Mouse (Mus musculus): ENCODE data around the gene Gmeb2. TPM values are rescaled to one million over a fixed set of nuclear protein-coding genes. Genes with fewer than 3 reads are reported as not detected.

Gmeb2 gene
- total and polyA plus RNA-seq, 3 experiments, result 11.6 to 20.7 (median 17.3) TPM

DNA sequence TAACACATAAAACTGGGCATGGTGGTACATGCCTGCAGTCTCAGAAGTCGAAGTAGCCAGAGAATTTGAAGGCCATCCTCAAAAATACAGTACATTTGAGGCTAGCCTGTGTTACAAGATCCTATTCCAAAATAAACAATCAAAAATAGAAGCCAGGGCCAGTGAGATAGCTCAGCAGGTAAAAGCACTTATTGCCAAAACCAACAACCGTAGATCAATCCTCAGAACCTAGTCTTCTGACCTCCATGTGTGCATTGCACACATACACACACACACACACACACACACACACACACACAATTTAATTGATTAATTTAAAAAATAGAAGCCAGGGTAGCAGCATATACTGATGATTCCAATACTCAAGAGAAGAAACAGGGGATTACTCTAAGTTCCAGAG is 21.0 kb downstream of the Gmeb2 start:
- dilution Hi-C loops (cut with MboI; ENCODE audit: extremely low pct_ligation_motif_present, extremely low pct_unique_long_range_greater_than_20kb, low sequenced_read_pairs), result no loop called here
- Histone ChIP-seq H3K27ac (ENCODE audit: insufficient read depth, low read depth) (no peak overlapping the region), H3K4me2 (ENCODE audit: insufficient read depth, low read depth, poor library complexity, severe bottlenecking) (no peak overlapping the region), H3K9me3 (replicated peaks; ENCODE audit: low read length) (no peaks in the 10 kb centered on the region), H3K79me2 (replicated peaks; ENCODE audit: control insufficient read depth, extremely low read depth, insufficient read depth, poor library complexity, severe bottlenecking) (no peaks in the 10 kb centered on the region; the same call in none of the 2 replicates), H3K9ac (ENCODE audit: insufficient read depth, low read depth) (no peak overlapping the region), H3K36me3 (replicated peaks in 1 of 2; ENCODE audit: control insufficient read depth in 1 of 2, insufficient read depth in 1 of 2, low read length in 1 of 2) (peaks cover 31 to 89% of the 10 kb centered on the region in 2 experiments), H3K27me3 (replicated peaks) (no peaks in the 10 kb centered on the region), H3K4me3 (replicated peaks in 1 of 3; ENCODE audit: low read depth in 2 of 3, low read length in 2 of 3, poor library complexity in 1 of 3) (no peak overlapping the region), H3K4me1 (ENCODE audit: control insufficient read depth in 1 of 2, insufficient read depth in 2 of 2) (no peaks in the 10 kb centered on the region)
- TF ChIP-seq E2F4 (IDR thresholded peaks at IDR 0.05; ENCODE audit: insufficient replicate concordance, low read depth, low read length), result no peak
- no peak for TF ChIP-seq TBP (conservative IDR thresholded peaks at IDR 0.05; ENCODE audit: low read depth, low read length)
- no peak for TF ChIP-seq ZNF384 (IDR thresholded peaks at IDR 0.05; ENCODE audit: low read depth, low read length)
- TF ChIP-seq KAT2A (IDR thresholded peaks at IDR 0.05; ENCODE audit: insufficient replicate concordance, low read length), result no peak
- TF ChIP-seq NRF1 (IDR thresholded peaks at IDR 0.05; ENCODE audit: low read depth, low read length), result no peak
- TF ChIP-seq USF1 (IDR thresholded peaks at IDR 0.05; ENCODE audit: low read depth, low read length), result no peak
- TF ChIP-seq RAD21 (IDR thresholded peaks at IDR 0.05; ENCODE audit: low read depth, low read length), result no peak
- in situ Hi-C loops (cut with MboI; ENCODE audit: low pct_ligation_motif_present, low pct_unique_long_range_greater_than_20kb, low sequenced_read_pairs), result no loop called here
- DNase-seq (ENCODE audit: extremely low read depth), result no peak

DNA sequence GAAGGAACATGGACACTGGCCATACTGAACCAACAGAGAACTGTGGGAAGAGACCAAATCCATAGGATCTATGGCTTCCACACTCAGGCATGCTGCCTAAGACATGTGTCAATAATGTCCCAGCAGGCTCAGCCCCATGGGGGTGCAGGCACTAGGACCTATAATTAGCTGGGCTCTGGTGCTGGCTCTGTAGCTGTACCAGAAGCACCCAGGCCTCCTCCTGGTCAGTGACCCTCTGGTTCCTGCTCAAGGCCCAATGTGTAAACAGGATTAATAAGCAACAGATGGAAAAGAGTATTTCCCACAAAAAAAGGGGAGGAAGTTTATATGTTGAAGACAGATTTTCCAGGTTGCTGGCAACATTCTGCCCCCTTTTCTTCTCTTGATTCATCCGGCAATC is 34.6 kb downstream of the Gmeb2 start:
- DNase-seq (ENCODE audit: extremely low read depth), result no peak
- H3K4me3 ChIP-seq (replicated peaks in 1 of 3; ENCODE audit: low read depth in 2 of 3, low read length in 2 of 3, poor library complexity in 1 of 3), result no peak overlapping the region
- TF ChIP-seq NRF1 (IDR thresholded peaks at IDR 0.05; ENCODE audit: low read depth, low read length) (no peak), SMC3 (IDR thresholded peaks at IDR 0.05; ENCODE audit: low read depth, low read length) (no peak), BHLHE40 (IDR thresholded peaks at IDR 0.05; ENCODE audit: low read depth, low read length) (no peak), ZMIZ1 (IDR thresholded peaks at IDR 0.05; ENCODE audit: low read depth, low read length) (no peak), MAX (IDR thresholded peaks at IDR 0.05; ENCODE audit: low read length) (no peak), TCF12 (IDR thresholded peaks at IDR 0.05; ENCODE audit: low read depth, low read length) (no peak), USF1 (IDR thresholded peaks at IDR 0.05; ENCODE audit: low read depth, low read length) (no peak), CHD1 (IDR thresholded peaks at IDR 0.05; ENCODE audit: low read depth, low read length) (no peak), MYC (IDR thresholded peaks at IDR 0.05; ENCODE audit: low read depth, low read length) (no peak), TBP (conservative IDR thresholded peaks at IDR 0.05; ENCODE audit: low read depth, low read length) (no peak), MAZ (IDR thresholded peaks at IDR 0.05; ENCODE audit: low read depth, low read length) (no peak), EP300 (IDR thresholded peaks at IDR 0.05; ENCODE audit: low read length) (no peak), MXI1 (IDR thresholded peaks at IDR 0.05; ENCODE audit: low read depth, low read length) (no peak), KAT2A (IDR thresholded peaks at IDR 0.05; ENCODE audit: insufficient replicate concordance, low read length) (no peak), JUN (IDR thresholded peaks at IDR 0.05; ENCODE audit: insufficient read depth, low read depth, low read length) (no peak), CHD2 (IDR thresholded peaks at IDR 0.05; ENCODE audit: low read length) (no peak), E2F4 (IDR thresholded peaks at IDR 0.05; ENCODE audit: insufficient replicate concordance, low read depth, low read length) (no peak), POLR2A (IDR thresholded peaks at IDR 0.05; ENCODE audit: low read depth, low read length) (no peak)
- H3K36me3 ChIP-seq (replicated peaks in 1 of 2; ENCODE audit: control insufficient read depth in 1 of 2, insufficient read depth in 1 of 2, low read length in 1 of 2), result peaks cover 42 to 75% of the 10 kb centered on the region in 2 experiments
- no peaks in the 10 kb centered on the region for H3K79me2 ChIP-seq (replicated peaks; ENCODE audit: control insufficient read depth, extremely low read depth, insufficient read depth, poor library complexity, severe bottlenecking)
- no peaks in the 10 kb centered on the region for H3K9me3 ChIP-seq (replicated peaks; ENCODE audit: low read length)
- H3K4me1 ChIP-seq (ENCODE audit: control insufficient read depth in 1 of 2, insufficient read depth in 2 of 2), result peaks cover 2 to 36% of the 10 kb centered on the region in 2 experiments; a peak in 2 of 4 replicates
- H3K9ac ChIP-seq (ENCODE audit: insufficient read depth, low read depth), result no peak overlapping the region
- in situ Hi-C loops (cut with MboI; ENCODE audit: low pct_ligation_motif_present, low pct_unique_long_range_greater_than_20kb, low sequenced_read_pairs), result no loop called here
- dilution Hi-C loops (cut with MboI; ENCODE audit: extremely low pct_ligation_motif_present, extremely low pct_unique_long_range_greater_than_20kb, low sequenced_read_pairs), result no loop called here
- H3K27me3 ChIP-seq (replicated peaks), result no peaks in the 10 kb centered on the region
- no peak overlapping the region for H3K4me2 ChIP-seq (ENCODE audit: insufficient read depth, low read depth, poor library complexity, severe bottlenecking)
- H3K27ac ChIP-seq (ENCODE audit: insufficient read depth, low read depth), result no peak overlapping the region
